Mouse (Mus musculus): ENCODE measurements around the gene Klhl29. TPM values are rescaled to one million over a fixed set of nuclear protein-coding genes. Genes with fewer than 3 reads are reported as not detected.

Gene Klhl29
- polyA plus RNA-seq, 1 experiment from 2014 or later, result 0.47 TPM

DNA sequence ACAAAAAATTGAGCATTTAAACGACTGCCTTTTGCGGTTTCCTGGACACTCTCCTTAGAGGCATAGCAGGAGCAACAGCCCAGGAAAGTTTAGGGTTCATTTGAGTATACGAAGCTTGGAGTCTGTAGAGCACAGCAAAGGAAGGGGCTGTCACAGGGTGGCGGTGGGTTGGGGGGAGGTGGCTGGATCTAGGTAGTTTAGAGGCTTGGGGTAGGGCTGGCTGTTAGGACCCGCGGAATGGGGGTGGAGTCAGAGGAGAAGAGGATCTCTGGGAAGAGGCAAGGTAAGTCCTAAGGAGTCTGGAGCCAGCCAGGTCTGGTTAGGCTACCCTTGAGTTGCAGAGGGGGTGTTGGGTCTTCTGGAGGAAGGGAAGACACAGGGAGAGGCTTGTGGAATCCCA is 255.2 kb downstream of the Klhl29 start:
- ATAC-seq (ENCODE audit: borderline replicate concordance, extremely low read depth, low FRiP score, low TSS enrichment), result no peak
- Histone ChIP-seq H3K27me3 (no peaks in the 10 kb centered on the region), H3K9ac (no peak overlapping the region), H3K27ac (no peak overlapping the region), H3K4me2 (peak overlapping the region; percentile 47), H3K36me3 (no peaks in the 10 kb centered on the region), H3K9me3 (no peaks in the 10 kb centered on the region), H3K4me3 (peak overlapping the region; percentile 23), H3K4me1 (peaks cover 8% of the 10 kb centered on the region; the same call in 1 of the 2 replicates)
- WGBS, result 52% methylated on average over 6 of the region's 6 CpGs

DNA sequence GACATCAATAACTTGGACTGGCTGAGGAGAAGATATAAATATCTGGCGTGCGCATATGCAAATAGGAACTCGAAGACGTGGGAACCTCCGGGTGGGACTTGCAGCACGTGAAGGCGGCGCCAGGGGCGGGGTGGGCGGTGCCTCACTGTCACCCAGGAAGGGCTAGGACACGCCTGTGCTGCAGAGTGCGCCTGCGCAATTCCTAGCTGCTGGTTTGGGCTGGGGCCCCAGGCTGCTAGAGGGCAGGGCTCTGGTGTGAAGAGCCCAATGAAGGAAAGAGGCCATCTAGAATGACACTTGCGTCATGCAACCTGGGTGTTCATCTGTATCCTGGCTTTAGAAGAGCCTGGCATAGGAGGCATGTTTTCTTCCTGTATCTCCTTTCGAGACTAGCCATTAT is 255.8 kb downstream of the Klhl29 start:
- no peak overlapping the region for H3K9ac ChIP-seq

DNA sequence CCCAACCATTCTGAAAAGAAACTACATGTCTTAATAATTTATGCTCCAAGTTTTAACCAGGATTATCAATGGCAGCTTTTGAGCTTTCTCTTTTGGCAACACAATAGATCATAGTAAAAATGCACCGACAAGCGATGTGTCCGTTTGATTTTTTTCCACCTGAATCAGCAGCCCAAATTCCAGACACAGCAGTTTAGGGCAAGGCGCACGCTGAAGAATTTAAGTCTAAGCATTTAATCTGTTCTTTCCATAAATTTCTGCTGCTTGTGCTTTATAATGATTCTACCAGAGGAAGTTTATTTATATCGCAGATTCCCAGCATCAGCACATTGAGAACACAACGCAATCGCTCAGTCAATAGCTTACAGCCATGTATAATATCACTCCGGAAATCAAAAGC is 256.2 kb downstream of the Klhl29 start:
- H3K9ac ChIP-seq, result no peak overlapping the region
- no peaks in the 10 kb centered on the region for H3K27me3 ChIP-seq
- peaks cover 8% of the 10 kb centered on the region; the same call in 1 of the 2 replicates for H3K4me1 ChIP-seq
- peak overlapping the region; percentile 47 for H3K4me2 ChIP-seq
- no peaks in the 10 kb centered on the region for H3K36me3 ChIP-seq
- peak overlapping the region; percentile 23 for H3K4me3 ChIP-seq
- WGBS, result 42% methylated on average over 9 of the region's 9 CpGs
- H3K9me3 ChIP-seq, result no peaks in the 10 kb centered on the region
- ATAC-seq (ENCODE audit: borderline replicate concordance, extremely low read depth, low FRiP score, low TSS enrichment), result no peak
- no peak overlapping the region for H3K27ac ChIP-seq

More for the DNA sequence above, 255.8 kb downstream of the Klhl29 start:
- peaks cover 8% of the 10 kb centered on the region; the same call in 1 of the 2 replicates for H3K4me1 ChIP-seq
- H3K4me2 ChIP-seq, result peak overlapping the region; percentile 47
- 16% methylated on average over 15 of the region's 15 CpGs for WGBS
- peak overlapping the region; percentile 23 for H3K4me3 ChIP-seq
- no peak overlapping the region for H3K27ac ChIP-seq
- no peaks in the 10 kb centered on the region for H3K36me3 ChIP-seq
- ATAC-seq (ENCODE audit: borderline replicate concordance, extremely low read depth, low FRiP score, low TSS enrichment), result peak; percentile 90
- H3K9me3 ChIP-seq, result no peaks in the 10 kb centered on the region
- no peaks in the 10 kb centered on the region for H3K27me3 ChIP-seq

DNA sequence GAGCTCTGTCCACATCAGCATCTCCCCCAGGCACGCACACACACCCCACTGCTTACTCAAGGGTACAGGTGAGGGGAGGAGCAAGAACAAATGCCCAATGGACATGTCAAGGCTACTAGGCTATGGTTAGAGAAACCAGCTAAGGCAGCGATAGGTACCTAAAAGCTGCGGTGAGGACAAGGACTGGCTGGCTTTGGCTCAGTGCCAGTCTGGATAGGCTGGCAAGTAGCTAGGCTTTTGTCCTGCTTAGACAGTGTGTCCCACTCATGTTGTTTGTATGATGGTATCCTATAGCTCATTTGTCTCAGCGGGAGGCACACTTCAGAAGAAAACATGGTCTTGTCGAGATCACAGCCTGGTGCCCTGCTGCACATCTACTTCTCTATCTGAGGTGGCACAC is 258.9 kb downstream of the Klhl29 start:
- Histone ChIP-seq H3K4me2 (no peak overlapping the region), H3K27me3 (no peaks in the 10 kb centered on the region), H3K4me1 (peaks cover 8% of the 10 kb centered on the region; the same call in 1 of the 2 replicates), H3K9ac (no peak overlapping the region), H3K27ac (no peak overlapping the region), H3K4me3 (no peak overlapping the region), H3K9me3 (no peaks in the 10 kb centered on the region), H3K36me3 (no peaks in the 10 kb centered on the region)
- 81% methylated on average over 5 of the region's 5 CpGs for WGBS
- no peak for ATAC-seq (ENCODE audit: borderline replicate concordance, extremely low read depth, low FRiP score, low TSS enrichment)

DNA sequence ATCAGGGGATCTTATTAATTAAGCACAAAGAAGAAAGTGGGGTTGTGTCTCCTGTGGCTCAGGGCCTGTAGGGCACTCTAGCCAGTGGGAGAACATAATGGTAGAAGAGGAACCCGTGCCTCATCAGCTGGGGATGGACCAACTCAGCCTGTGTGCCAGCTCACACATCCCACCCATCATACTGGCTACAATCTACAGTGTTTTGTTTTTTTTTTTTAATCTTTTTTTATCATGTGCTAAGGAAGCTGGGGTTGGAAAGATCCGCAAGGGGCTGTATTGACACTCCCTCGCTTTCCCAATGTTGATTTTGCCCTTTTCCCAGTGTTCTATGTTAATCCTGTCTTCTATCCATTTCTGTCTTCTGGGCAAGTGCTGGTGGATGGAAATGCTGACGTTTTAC is 260.9 kb downstream of the Klhl29 start:
- ATAC-seq (ENCODE audit: borderline replicate concordance, extremely low read depth, low FRiP score, low TSS enrichment), result no peak
- Histone ChIP-seq H3K9ac (no peak overlapping the region), H3K27me3 (no peaks in the 10 kb centered on the region), H3K27ac (no peak overlapping the region), H3K4me3 (no peak overlapping the region), H3K4me2 (no peak overlapping the region), H3K36me3 (no peaks in the 10 kb centered on the region), H3K4me1 (peaks cover 4% of the 10 kb centered on the region; the same call in 1 of the 2 replicates), H3K9me3 (no peaks in the 10 kb centered on the region)
- WGBS, result 71% methylated on average over 4 of the region's 4 CpGs

DNA sequence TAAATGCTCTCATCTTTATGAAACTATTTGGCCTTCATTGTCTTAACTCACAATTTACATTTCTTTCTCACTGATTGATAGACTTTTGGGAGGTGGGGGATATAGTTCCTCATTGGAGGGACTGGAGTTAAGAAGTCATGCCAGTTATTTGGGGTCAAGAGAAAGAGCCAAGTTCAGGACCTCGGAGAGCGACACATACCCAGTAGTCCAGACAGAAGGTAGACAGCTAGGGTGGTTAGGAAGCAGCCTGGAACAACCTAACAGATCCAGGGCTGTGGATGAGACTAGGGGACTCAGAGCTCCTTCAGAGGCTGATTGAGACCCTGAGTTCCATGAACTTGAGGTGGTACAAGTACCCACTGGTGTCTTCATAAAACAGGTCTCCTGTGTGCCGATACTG is 264.1 kb downstream of the Klhl29 start:
- Histone ChIP-seq H3K36me3 (no peaks in the 10 kb centered on the region), H3K9ac (no peak overlapping the region), H3K4me1 (no peaks in the 10 kb centered on the region), H3K9me3 (no peaks in the 10 kb centered on the region), H3K27me3 (no peaks in the 10 kb centered on the region), H3K4me2 (no peak overlapping the region), H3K27ac (no peak overlapping the region), H3K4me3 (no peak overlapping the region)
- ATAC-seq (ENCODE audit: borderline replicate concordance, extremely low read depth, low FRiP score, low TSS enrichment), result no peak
- 48% methylated on average over 3 of the region's 3 CpGs for WGBS

DNA sequence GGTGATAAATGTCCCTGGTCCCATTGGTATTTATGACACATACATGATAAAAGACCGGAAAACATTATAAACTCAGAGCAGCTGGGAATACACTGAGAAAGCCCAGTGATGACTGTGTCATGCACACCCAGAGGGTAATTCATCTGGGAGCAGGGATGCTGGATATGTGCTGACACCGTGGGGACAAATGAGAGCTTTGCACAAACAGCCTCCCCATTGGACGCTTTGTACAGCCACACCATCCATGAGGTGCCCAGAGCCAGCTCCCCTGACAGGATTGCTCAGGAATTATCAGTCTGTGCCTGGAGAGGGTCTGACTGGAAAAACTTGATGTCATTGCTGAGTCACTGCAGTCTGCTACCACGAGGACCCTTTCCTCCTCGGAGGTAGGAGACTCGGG is 266.9 kb downstream of the Klhl29 start:
- no peaks in the 10 kb centered on the region for H3K9me3 ChIP-seq
- no peak overlapping the region for H3K27ac ChIP-seq
- H3K36me3 ChIP-seq, result no peaks in the 10 kb centered on the region
- H3K27me3 ChIP-seq, result no peaks in the 10 kb centered on the region
- H3K4me2 ChIP-seq, result no peak overlapping the region
- no peaks in the 10 kb centered on the region for H3K4me1 ChIP-seq
- no peak overlapping the region for H3K4me3 ChIP-seq
- 39% methylated on average over 6 of the region's 6 CpGs for WGBS
- H3K9ac ChIP-seq, result no peak overlapping the region
- ATAC-seq (ENCODE audit: borderline replicate concordance, extremely low read depth, low FRiP score, low TSS enrichment), result no peak

DNA sequence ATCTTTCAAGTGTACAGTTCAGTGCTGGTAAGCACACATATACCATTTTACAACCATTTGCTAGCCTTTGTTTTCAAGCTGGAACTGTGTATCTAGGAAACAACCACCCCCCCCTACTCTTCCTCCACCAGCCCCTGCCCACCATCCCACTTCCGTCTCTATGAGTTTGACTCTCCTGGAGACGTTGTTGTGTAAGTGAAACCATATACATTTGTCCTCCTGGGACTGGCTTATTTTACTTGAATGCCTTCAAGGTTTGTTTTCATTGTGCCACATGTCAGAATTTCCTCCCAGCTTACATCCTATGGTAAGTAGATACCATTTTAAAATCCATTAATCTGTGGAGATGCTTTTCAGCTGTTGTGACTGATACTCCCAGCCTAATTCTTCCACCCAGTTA is 267.7 kb downstream of the Klhl29 start:
- Histone ChIP-seq H3K27ac (no peak overlapping the region), H3K36me3 (no peaks in the 10 kb centered on the region), H3K4me1 (no peaks in the 10 kb centered on the region), H3K4me3 (no peak overlapping the region), H3K27me3 (no peaks in the 10 kb centered on the region), H3K9me3 (no peaks in the 10 kb centered on the region), H3K4me2 (no peak overlapping the region), H3K9ac (no peak overlapping the region)
- 45% methylated on average over 2 of the region's 2 CpGs for WGBS
- ATAC-seq (ENCODE audit: borderline replicate concordance, extremely low read depth, low FRiP score, low TSS enrichment), result no peak

DNA sequence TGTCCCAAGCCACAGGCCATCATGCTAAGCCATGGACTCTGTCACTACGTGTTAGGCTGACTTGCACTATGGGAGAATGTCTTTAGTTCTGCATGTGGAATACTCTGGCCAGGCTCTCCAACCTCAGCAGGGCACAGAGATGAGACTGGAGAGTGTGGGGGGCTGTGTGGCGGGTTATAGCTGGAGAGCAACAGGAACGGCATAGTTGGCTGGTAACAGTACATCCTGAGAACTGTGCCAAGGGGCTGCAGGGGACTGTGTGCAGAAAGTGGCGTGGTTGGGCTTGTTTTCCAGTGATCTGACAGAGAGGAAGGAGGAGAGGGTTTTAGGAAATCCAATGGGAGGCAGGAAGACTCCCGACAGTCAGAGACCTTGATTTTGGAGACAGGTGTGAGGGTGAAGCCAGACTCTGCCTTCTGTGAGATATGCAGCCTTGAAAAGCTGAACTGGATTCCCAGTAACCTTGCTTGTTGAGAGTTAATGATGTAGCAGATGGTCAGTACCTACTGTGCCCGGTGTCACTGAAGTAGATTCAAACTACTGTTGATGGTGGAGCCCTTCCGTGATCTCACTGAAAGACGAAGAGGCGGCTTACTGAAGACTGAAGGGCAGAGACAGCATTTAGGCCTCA is 270.9 kb downstream of the Klhl29 start:
- H3K9ac ChIP-seq, result no peak overlapping the region
- WGBS, result 80% methylated on average over 9 of the region's 9 CpGs

DNA sequence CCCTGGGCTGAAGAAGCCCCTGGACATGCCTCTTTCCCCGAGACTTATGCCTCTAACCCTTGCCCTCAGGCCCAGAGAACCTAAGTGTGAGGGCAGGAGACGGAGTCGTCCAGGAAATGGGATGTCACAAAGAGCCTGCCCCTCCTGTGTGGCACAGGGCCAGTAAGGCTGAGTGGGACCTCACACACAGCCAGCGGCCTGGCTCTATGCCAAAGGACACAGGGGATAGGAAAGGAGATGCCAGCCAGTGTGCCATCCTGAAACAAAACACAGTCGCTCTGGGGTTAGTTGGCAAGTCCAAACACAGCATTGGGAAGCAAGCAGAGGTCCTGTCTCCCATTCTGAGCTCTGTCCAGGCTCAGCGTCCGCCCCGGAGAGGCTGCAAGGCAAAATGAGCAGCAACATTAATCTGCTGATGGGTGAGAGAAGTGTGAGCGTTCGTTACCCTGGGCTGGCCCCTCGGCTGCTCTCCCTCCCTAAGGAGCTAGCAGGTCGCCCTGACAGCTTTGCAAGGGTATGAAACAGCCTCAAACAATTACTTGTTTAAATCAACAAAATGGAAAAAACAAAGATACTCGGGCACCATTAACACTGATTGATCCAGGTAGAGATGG is 274.0 kb downstream of the Klhl29 start:
- Histone ChIP-seq H3K36me3 (no peaks in the 10 kb centered on the region), H3K27me3 (no peaks in the 10 kb centered on the region), H3K4me3 (no peak overlapping the region), H3K9ac (no peak overlapping the region), H3K9me3 (no peaks in the 10 kb centered on the region), H3K27ac (no peak overlapping the region), H3K4me1 (peaks cover 6% of the 10 kb centered on the region; the same call in 1 of the 2 replicates), H3K4me2 (no peak overlapping the region)
- WGBS, result 34% methylated on average over 13 of the region's 13 CpGs
- peak; percentile 30; the same call in 1 of the 2 replicates for ATAC-seq (ENCODE audit: borderline replicate concordance, extremely low read depth, low FRiP score, low TSS enrichment)

More for the DNA sequence above, 270.9 kb downstream of the Klhl29 start:
- Histone ChIP-seq H3K9me3 (no peaks in the 10 kb centered on the region), H3K4me1 (peaks cover 6% of the 10 kb centered on the region; the same call in 1 of the 2 replicates), H3K27me3 (no peaks in the 10 kb centered on the region), H3K36me3 (no peaks in the 10 kb centered on the region), H3K4me3 (no peak overlapping the region), H3K4me2 (no peak overlapping the region), H3K27ac (no peak overlapping the region)
- no peak for ATAC-seq (ENCODE audit: borderline replicate concordance, extremely low read depth, low FRiP score, low TSS enrichment)

DNA sequence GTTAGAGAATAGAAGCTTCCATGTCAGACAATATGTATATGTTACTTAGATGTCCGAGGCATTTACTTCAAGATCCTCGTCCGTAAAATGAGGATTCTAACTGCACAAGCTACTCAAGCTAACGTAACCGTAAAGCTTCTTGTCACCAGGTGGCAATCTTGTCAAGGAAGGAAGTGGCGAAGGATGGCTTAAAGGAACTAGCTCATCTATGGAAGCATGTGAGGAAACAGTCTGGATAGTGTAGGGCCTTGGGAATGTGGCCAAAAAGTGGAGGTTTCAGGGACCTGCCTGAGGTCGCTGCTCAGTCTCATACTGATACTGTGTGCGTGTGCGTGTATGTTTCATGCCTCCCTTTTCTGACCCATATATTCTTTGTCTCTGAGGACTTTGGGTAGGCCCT is 275.9 kb downstream of the Klhl29 start:
- Histone ChIP-seq H3K27me3 (no peaks in the 10 kb centered on the region), H3K4me2 (no peak overlapping the region), H3K27ac (no peak overlapping the region), H3K4me1 (peaks cover 6% of the 10 kb centered on the region; the same call in 1 of the 2 replicates), H3K9ac (no peak overlapping the region), H3K4me3 (no peak overlapping the region), H3K36me3 (no peaks in the 10 kb centered on the region), H3K9me3 (no peaks in the 10 kb centered on the region)
- WGBS, result 76% methylated on average over 9 of the region's 9 CpGs
- ATAC-seq (ENCODE audit: borderline replicate concordance, extremely low read depth, low FRiP score, low TSS enrichment), result no peak

DNA sequence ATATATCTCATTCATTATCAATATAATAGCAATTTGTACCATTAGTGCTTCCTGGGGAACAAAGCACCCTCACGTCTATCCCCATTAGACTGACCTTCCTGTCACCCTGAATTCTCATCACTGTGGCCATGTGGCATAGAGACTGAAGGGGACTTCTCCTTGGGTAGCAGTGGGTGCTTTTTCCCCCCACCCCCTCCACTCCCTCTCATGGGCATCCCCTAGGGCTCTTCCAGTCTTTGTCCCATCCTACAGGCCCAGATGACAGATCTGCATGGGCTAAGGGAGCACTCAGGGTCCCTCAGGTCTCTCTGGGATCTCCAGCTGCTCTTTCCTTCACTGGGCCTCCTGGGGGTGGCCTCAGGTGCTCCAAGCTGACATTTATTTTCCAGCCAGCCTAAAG is 286.8 kb downstream of the Klhl29 start:
- peak; percentile 20; the same call in 1 of the 2 replicates for ATAC-seq (ENCODE audit: borderline replicate concordance, extremely low read depth, low FRiP score, low TSS enrichment)
- H3K36me3 ChIP-seq, result no peaks in the 10 kb centered on the region
- no peaks in the 10 kb centered on the region; the same call in 1 of the 2 replicates for H3K27me3 ChIP-seq
- no peaks in the 10 kb centered on the region for H3K9me3 ChIP-seq
- WGBS, result 30% methylated on average over 1 of the region's 1 CpGs
- H3K4me3 ChIP-seq, result no peak overlapping the region
- no peak overlapping the region for H3K9ac ChIP-seq
- H3K4me2 ChIP-seq, result no peak overlapping the region
- H3K27ac ChIP-seq, result no peak overlapping the region
- H3K4me1 ChIP-seq, result peaks cover 13% of the 10 kb centered on the region
